Comparison of ENCODE assay signal across 8 mouse cellular contexts in genomic region chr3:101604550-101605223, GRCm38 (mm10). TPM values are rescaled to one million over a fixed set of nuclear protein-coding genes. Genes with fewer than 3 reads are reported as not detected.
DNase-seq lines count a peak whose midpoint lies in the region; ATAC-seq lines count a peak whose summit lies in the region.

TSS of gene Atp1a1 (minus strand) at chr3:101604684.

- ATAC-seq in hindbrain, embryonic 11.5 days (ENCODE audit: low FRiP score) = peak; percentile 96

- DNase-seq in Muller cell, postnatal 12 days (ENCODE audit: inconsistent ontology term) = peak; percentile 98
- DNase-seq in cerebellum, adult 9-11 months = peak; percentile 99
- DNase-seq in frontal cortex, adult 2 months (ENCODE audit: extremely low spot score in 1 of 2, low spot score in 1 of 2) = peak; percentile 97 to 100
- peak; percentile 98 for DNase-seq in hindbrain, embryonic 11.5 days (ENCODE audit: low spot score)
- DNase-seq in layer of hippocampus, postnatal 10 days (ENCODE audit: low spot score in 2 of 2) = peak; percentile 96 to 97
- peak; percentile 98 for DNase-seq in lung, postnatal 10 days
- DNase-seq in ovary, postnatal 36 days (ENCODE audit: low spot score) = peak; percentile 99
- peak; percentile 99 for DNase-seq in thymus, postnatal 25 days

- H3K27ac ChIP-seq in hindbrain, embryonic 11.5 days (ENCODE audit: low read depth, low read length) = peak within 1 kb of the TSS; percentile 97

- H3K4me1 ChIP-seq in hindbrain, embryonic 11.5 days (replicated peaks; ENCODE audit: control insufficient read depth, insufficient read depth, low read length) = no peaks in the 10 kb centered on the region; the same call in 1 of the 2 replicates

- peak within 1 kb of the TSS; percentile 85 for H3K4me3 ChIP-seq in hindbrain, embryonic 11.5 days (ENCODE audit: low read depth, low read length)

- no peaks in the 10 kb centered on the region for H3K27me3 ChIP-seq in hindbrain, embryonic 11.5 days (ENCODE audit: control insufficient read depth, insufficient read depth, low read length)

- WGBS in hindbrain, embryonic 11.5 days = under 1% methylated on average over 46 of the region's 64 CpGs

- H3K36me3 ChIP-seq in hindbrain, embryonic 11.5 days (ENCODE audit: control insufficient read depth, insufficient read depth, low read length) = no peaks in the 10 kb centered on the region

- H3K9ac ChIP-seq in hindbrain, embryonic 11.5 days (ENCODE audit: low read depth, low read length) = peak within 1 kb of the TSS; percentile 90

- peak within 1 kb of the TSS; percentile 75 for H3K4me2 ChIP-seq in hindbrain, embryonic 11.5 days (replicated peaks; ENCODE audit: low read depth, low read length)

- no peaks in the 10 kb centered on the region for H3K9me3 ChIP-seq in hindbrain, embryonic 11.5 days (ENCODE audit: control insufficient read depth, low read length)

RNA-seq across cellular contexts. Expression of gene Atp1a1, which starts in this region (rescaled TPM):
- 503 and 558 TPM in 2 replicates for polyA plus RNA-seq in frontal cortex, adult 2 months (2012; rRNA removed)
- 89.9 and 93.0 TPM in 2 replicates for polyA plus RNA-seq in hindbrain, embryonic 11.5 days (2014; fragmentation: Nextera tagmentation; extraction: Ambion mirVana)
- 100 to 1,000 TPM; 367 to 390 TPM for total RNA-seq in layer of hippocampus, postnatal 10 days (2021)

Comparison
In these comparisons a context has a peak if more than half of its experiments do, and no peak if none do; other contexts are left out.
1. Peak in every context shown above with its lines: DNase-seq, ATAC-seq, H3K4me3 ChIP-seq and H3K27ac ChIP-seq.